Mouse (Mus musculus): ENCODE measurements around the gene Rps6ka5.

The Rps6ka5 gene

GRCm38 (mm10) chr12:100655972-100656371 lies 70.8 kb downstream of the Rps6ka5 start:
- DNase-seq: no peak

DNA sequence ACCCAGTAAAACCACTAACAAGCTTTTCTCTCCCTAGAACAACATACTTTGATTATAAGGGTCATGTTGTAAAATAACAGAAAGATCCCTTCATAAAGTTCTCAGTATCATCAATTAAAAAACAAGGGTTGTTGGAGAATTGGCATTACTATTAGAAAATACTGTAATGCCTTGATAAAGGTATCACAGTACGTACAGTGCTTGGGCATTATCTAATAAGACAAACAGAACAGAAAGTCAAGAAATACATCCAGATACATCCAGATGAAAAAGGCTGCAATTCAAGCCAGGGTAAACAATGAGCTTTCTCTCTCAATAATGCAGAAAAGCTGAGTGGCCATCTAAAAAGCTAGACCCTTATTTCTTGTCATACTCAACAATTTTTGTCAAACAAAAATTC lies 84.8 kb downstream of the Rps6ka5 start:
- no peak for DNase-seq

DNA sequence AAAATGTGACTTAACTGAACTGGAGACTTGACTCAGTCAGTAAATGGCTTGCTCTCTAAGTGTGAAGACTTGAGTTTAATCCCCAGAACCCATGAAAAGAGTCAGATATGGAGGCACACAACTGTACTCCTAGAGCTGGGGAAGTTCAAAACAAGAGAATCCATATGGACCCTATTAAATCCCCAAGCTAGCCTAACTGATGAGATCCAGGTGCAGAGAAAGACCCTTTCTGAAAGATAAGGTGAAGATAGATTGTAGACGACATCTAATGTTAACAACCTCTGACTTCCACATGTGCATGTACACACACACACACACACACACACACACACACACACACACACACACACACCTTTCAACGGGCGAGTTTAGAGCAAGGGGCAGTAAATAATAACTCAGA lies 86.1 kb downstream of the Rps6ka5 start:
- no peak for DNase-seq

GRCm38 (mm10) chr12:100639680-100640079 lies 87.1 kb downstream of the Rps6ka5 start:
- peak; percentile 34 for DNase-seq

- DNase-seq: no peak
Measured at GRCm38 (mm10) chr12:100637886-100638285, 88.9 kb downstream of the Rps6ka5 start.

DNA sequence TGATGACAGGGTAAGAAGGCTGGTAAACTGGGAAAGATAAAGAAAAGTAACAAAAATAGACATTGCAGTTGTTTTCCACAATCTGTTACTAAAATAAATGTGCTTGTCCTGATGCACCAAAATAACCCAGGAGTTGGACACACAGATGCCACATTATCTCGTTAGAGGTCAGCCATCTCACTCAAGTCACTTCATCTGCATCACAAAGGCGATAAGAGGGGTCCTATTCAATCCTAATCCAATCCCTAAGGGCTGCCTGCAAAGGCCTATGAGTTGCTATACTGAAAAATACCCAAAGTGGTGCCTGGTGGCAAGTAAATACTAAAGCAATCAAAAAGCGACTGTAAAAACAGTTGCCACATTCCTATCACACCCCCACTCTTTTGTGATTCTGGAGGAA lies 90.0 kb downstream of the Rps6ka5 start:
- DNase-seq: no peak

- DNase-seq: no peak
Measured at GRCm38 (mm10) chr12:100636299-100636633, 90.5 kb downstream of the Rps6ka5 start.

- DNase-seq: no peak
Measured at GRCm38 (mm10) chr12:100635601-100636298, 91.0 kb downstream of the Rps6ka5 start.

DNA sequence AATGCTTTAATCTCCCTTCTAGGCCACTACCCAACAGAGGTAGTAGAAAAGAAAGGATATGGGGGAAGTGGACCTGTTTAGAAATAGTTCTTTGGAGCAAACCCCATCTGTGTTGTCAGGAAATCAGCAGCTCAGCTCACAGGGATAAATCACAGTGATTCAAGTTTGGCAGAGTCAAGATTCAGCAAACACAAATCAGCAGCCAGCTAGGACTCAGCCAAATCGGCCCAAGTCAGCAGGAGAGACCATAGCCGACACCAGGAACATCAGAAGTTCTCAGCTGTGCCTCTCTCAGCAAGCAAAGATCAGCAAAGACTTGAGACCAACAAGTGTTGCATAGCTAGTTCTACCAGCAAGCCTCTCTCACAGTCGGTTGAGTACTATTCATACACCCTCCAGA lies 93.6 kb downstream of the Rps6ka5 start:
- no peak for DNase-seq

DNA sequence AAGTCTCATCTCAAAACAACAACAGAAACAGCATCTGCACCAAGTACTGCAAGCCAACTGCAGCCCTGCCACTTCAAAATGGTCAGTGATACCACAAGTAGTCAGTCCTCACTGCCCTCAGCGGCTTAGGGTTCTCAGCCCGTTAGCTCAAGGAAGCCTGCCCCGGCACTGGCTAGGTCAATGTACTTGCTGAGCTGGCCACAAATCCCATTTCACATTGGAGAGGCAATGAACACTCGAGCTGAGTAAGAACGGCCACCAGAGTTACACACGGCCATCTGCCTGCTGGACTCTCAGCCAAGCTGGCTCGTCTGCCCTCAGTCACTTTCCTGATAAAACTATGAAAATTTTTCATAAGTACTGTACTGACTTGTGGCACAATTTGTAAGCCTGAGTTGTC lies 95.5 kb downstream of the Rps6ka5 start:
- DNase-seq: no peak

GRCm38 (mm10) chr12:100629126-100629920 lies 97.5 kb downstream of the Rps6ka5 start:
- DNase-seq: no peak

GRCm38 (mm10) chr12:100626991-100627677 lies 99.6 kb downstream of the Rps6ka5 start:
- no peak for DNase-seq

DNA sequence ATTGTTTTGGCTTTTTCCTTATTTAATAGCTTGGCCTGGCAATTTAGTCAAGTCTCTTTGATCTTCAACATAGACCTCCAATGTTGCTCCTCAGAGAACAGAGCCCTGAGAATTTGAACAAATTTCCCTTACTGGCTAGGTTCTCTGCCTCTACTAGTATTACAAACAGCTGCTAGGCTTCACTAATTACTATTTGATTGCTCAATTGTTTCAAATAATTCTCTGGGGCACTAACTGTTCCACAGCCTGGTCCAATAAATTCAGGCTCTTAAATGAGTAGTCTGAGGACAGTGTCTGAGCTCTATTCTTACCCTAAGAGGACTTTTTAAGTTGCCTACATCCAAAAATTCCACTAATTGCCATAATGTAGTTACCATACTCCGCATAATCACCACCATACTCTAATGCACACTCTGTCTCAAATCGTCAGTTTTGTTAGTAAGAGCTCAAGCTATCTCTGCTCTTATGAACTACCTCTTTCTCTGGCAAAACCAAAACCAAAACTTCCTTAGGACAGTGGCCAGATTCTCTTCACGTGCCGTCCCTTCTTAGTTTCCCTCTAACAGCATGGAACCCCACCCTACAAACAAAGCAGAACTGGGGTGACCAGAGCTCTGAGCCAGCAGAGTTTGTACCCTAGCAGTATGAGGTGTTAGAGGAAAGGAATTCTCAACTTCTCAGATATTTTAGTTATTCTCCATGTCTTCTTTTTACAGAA lies 100.4 kb downstream of the Rps6ka5 start:
- DNase-seq: no peak

DNA sequence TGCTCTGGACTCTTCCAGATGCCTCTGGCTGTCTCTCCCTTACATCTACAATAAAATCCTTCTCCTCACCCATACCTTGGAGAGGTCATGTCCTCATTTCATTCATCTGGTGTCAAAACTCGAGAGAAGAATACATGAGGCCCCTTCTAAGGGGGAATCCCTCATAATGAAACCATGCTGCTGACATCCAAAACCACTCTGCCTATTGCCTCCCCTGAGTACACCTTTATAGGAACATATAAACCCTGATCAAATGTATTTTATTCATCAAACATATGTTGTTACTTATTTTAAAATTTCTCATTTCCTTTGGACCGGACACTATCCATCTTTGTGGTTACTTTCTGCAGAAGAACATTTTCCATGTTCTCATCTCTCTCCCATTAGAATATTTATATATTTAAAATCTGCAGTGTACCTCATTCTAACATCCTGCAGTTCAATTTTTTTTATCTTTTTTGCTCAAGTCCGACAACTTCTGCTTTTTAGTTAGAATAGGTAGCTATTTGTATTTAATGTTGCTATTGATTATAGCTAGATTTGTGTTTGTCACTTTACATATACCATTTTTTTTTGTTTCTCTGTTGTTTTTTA lies 101.8 kb downstream of the Rps6ka5 start:
- DNase-seq: no peak

DNA sequence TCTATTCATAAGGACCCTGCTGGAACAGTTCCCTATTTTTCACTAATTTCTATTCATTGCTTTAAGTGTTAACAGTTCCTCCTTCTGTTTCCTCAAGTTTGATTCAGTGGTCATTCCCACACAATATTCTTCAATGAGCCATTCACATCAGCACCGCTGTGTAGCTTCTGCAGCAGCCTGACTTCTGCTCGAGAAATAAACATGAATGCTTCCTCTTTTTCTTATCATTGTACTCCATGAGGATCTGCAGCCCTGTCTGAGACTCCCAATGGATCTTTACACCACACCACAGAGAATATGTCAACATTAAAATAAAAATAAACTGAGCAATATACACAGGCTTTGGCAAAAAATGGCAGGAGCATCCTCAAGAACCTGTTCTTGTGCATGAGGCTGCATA lies 111.5 kb downstream of the Rps6ka5 start:
- DNase-seq: no peak

GRCm38 (mm10) chr12:100613878-100614277 lies 112.9 kb downstream of the Rps6ka5 start:
- no peak for DNase-seq

GRCm38 (mm10) chr12:100613192-100613700 lies 113.5 kb downstream of the Rps6ka5 start:
- no peak for DNase-seq

GRCm38 (mm10) chr12:100609766-100610165 lies 117.0 kb downstream of the Rps6ka5 start:
- DNase-seq: no peak

- no peak for DNase-seq
Measured at GRCm38 (mm10) chr12:100609064-100609463, 117.7 kb downstream of the Rps6ka5 start.

DNA sequence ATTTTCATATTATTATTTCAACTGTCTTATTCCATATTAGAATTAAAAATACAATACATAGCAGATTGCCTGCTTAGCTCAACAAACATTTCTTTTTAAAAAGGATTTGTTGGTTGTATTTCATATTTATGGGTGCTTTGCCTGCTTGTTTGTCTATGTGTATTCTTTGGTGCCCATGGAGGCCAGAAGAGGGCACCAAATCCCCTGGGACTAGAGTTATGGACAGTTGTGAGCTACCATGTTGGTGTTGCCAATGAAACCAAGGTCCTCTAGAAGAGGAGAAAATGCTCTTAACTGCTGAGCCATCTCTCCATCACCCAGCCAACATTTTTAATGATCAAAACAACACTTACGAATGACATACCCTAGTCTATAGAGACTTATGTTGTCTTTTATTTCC lies 120.0 kb downstream of the Rps6ka5 start:
- peak; percentile 21 for DNase-seq

- DNase-seq: no peak
Measured at GRCm38 (mm10) chr12:100605596-100605995, 121.2 kb downstream of the Rps6ka5 start.

GRCm38 (mm10) chr12:100604540-100604939 lies 122.2 kb downstream of the Rps6ka5 start:
- peak; percentile 36 for DNase-seq

- DNase-seq: no peak
Measured at GRCm38 (mm10) chr12:100594700-100595099, 132.1 kb downstream of the Rps6ka5 start.
